Mouse (Mus musculus): ENCODE measurements around the gene Scarf2.

The Scarf2 gene

DNA sequence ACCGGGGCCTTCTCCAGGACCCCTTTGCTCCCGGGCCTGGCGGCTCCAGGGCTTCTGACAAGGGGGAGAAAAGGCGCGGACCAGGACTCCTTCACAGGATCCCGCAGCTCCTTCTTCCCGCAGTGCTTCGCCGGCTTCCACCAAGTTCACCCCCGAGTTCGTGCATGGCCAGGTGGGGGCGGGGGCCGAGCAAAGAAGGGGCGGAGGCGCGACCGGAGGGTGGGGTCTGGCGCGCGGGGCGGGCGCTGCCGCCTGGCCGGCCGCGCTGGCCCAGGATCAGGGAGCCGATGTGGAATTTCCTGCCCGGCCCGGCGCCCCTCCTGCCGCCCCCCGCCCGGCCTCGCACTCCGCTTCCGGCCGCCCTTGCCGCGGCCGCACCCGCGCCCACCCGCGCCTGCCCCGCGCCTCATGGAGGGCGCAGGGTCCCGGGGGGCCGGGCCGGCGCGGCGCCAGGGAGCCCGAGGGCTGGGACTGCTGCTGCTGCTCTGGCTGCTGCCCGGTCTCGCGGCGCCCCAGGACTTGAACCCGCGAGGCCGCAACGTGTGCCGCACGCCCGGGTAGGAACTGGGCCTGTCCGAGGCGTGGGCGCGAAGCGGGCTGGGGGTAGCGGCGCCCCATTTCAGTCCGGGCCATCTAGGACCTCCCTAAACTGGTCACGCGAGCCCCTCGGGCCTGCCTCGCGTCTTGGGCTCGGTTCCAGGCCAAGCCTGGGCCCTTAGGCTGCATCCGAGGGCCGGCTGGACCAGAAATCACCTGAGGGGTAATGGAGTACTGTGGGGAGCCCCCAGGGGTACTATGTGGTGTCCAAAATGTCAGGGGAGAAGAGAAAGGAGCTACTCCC, at the start of gene Scarf2:
TSS of gene Scarf2 (plus strand) at position 312 of the 841 bp plus-strand sequence.
- DNase-seq, result no peak

- no peak for DNase-seq
Observed at GRCm38 (mm10) chr16:17753001-17753400, 44.1 kb upstream of the Scarf2 start.

- no peak for DNase-seq
Observed at GRCm38 (mm10) chr16:17753686-17754085, 43.4 kb upstream of the Scarf2 start.

- no peak for DNase-seq
Observed at GRCm38 (mm10) chr16:17757756-17758155, 39.3 kb upstream of the Scarf2 start.

GRCm38 (mm10) chr16:17758902-17759301, 38.2 kb upstream of the Scarf2 start:
- no peak for DNase-seq

GRCm38 (mm10) chr16:17759344-17759773, 37.7 kb upstream of the Scarf2 start, which contains the start of gene Klhl22:
Gene Klhl22 (plus strand): TSS chr16:17759618.
- DNase-seq, result peak; percentile 91

- peak; percentile 59 for DNase-seq
Observed at GRCm38 (mm10) chr16:17759813-17760321, 37.2 kb upstream of the Scarf2 start.

DNA sequence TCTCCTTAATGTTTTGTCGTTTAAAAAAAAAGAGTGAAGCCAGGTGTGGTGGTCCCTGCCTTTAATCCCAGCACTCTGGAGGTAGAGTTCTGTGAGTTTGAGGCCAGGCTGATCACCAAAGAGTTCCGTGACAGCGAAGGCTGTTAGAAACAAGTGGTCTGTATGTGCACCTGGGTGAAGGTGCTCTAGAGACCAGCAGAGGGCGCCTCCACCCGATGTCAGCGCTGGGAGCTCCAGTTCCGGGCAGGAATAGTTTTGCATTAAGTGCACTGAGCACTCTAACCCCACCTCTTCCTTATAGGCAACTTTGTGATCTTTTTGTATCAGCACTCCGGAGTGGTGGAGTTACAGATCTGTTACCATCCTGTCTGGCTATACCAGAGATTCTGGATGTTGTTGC, 36.4 kb upstream of the Scarf2 start:
- DNase-seq, result no peak

DNA sequence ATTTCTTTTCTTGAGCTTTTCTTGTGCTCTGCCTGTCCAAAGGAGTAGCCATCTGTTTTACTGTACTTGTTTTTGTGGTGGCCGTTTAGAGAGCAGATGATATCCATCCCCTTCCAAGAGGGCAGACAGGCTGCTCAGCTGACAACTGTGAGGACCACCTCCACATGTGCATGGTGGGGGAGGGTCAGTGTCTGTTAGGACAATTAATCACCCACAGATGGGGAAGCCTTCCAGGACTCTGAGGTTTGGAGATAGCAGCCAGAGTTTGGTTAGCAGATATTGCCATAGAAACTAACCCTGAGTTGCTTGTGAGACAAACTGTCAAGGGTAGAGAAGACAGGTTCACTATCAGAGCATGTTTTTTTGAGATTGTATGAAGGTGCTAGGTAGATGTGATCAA, 36.0 kb upstream of the Scarf2 start:
- no peak for DNase-seq

GRCm38 (mm10) chr16:17764108-17764511, 33.0 kb upstream of the Scarf2 start:
- no peak for DNase-seq

DNA sequence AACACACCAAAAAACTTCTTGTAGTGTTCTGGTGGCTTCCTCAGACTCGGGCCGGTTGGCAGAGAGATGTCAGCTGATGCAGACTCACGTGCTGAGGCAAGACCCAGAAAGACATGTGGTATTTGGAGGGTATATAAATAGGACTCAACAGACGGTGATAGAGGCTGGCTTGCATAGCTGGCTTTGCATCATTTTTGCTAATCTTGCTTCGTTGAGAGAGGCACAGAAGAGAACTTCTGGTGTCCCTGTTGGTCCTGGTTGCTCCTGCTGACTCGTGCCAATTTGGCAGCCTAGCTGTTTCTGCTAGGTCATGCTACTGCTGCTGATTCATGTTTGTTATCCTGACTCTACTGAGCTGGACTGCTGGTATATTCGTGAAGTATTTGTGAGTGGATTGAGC, 28.2 kb upstream of the Scarf2 start:
- peak; percentile 62 for DNase-seq

- no peak for DNase-seq
Observed at GRCm38 (mm10) chr16:17771117-17771865, 25.8 kb upstream of the Scarf2 start.

DNA sequence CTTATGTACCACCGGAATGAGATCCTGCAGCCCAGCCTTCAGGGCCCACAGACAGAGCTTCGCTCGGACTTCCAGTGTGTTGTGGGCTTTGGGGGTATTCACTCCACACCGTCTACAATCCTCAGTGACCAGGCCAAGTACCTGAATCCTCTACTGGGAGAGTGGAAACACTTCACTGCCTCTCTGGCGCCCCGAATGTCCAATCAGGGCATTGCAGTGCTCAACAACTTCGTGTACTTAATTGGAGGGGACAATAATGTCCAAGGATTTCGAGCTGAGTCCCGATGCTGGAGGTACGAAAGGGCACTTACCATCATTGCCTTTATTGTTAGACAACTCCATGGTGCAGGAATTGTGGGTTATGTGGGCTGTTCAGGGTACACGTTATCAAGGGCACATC, 20.3 kb upstream of the Scarf2 start:
- no peak for DNase-seq

GRCm38 (mm10) chr16:17778223-17778622, 18.9 kb upstream of the Scarf2 start:
- DNase-seq, result no peak

DNA sequence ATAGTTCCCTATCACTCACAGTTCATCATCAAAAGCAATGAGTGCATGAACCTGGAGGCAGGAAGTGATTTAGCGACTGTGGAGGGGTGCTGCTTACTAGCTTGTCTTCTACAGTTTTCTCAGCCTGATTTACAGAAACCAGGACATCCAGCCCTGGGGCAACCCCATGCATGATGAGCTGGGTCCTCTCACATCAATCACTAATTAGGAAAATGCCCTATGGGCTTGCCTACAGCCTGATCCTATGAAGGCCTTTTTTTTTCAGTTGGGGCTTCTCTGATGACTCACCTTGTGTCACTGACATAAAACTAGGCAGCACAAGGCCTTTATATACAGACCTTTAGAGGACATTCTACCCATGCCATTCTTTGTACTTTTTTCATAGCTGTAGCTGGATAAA, 17.4 kb upstream of the Scarf2 start:
- no peak for DNase-seq

- no peak for DNase-seq
Observed at GRCm38 (mm10) chr16:17785337-17785736, 11.7 kb upstream of the Scarf2 start.

GRCm38 (mm10) chr16:17792728-17793127, 4.4 kb upstream of the Scarf2 start:
- DNase-seq, result no peak

GRCm38 (mm10) chr16:17794047-17794446, 3.0 kb upstream of the Scarf2 start:
- no peak for DNase-seq

DNA sequence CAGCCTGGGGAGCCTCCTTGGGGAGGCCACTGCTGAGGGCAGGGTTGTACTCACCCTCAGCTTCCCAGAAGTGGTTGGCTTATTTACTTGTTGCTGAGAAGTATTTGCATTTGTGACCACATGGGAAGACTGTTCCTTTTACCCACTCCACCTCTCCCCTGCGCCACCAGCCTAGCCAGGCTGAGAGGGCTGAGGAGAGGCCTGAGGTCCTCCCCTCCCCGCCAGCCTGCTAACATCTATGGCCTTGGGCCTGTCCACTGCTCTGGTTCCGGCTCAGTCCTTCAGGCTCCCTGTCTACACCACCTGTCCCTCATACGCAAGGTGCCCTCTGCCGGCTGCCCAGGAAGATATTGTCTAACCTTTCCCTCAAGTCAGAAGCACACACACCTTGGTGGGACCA, 1.4 kb upstream of the Scarf2 start:
- no peak for DNase-seq

DNA sequence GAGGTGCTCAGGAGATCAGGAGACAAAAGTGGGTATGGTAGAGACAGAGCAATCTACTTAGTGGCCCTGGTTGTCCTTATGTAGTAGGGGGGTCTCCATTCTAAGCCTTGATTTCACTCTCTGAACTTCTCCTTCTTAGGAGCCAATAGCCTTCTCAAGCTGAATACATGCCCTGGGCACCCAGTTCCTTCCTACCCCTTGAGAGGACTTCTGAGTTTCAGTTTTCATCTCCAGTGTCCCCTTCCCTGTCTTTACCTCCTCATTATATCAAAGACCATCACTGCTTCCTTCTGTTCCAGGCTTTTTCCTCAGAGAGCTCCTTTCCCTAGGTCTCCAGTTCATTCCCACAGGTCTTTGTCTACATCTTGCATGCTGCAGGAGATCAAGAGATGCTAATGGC, 563 bp upstream of the Scarf2 start:
- DNase-seq, result no peak

DNA sequence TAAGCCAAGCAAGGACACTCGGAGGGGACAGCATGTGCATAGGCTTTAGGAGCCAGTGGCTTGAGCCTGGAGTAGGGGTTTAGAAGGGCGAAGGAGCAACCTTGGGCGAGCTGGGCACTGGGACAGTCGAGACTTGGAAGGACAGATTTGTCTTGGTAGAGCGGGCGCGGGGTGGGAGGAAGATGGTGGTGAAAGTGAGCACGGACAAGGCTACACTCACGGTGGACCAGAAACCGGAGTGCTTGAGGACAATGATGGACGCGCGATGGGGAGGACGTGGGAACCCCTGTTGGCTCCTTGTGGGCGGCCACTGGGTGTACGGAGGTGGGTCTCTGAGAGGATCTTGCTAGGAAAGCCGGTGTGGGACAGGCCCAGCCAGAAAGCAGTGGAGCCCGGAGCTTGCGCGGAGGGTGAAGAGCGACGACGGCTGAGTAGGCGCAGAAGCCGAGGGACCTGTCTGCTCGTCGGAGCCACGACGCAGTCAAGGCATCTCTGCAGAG, 780 bp downstream of the Scarf2 start:
- DNase-seq, result no peak

- DNase-seq, result no peak
Observed at GRCm38 (mm10) chr16:17798321-17799180, 1.5 kb downstream of the Scarf2 start.

- DNase-seq, result no peak
Observed at GRCm38 (mm10) chr16:17799584-17799983, 2.5 kb downstream of the Scarf2 start.

All from cerebellum, adult 8-10 months (tissue).